Mouse (Mus musculus) kidney, adult 2 months (tissue): ENCODE results near the gene Rapgef4. TPM values are rescaled to one million over a fixed set of nuclear protein-coding genes. Genes with fewer than 3 reads are reported as not detected.

ENCODE experiments used
- DNase-seq: peaks from one replicate; pipeline ENCODE4 v3.0.0; 2021
- H3K27ac ChIP-seq: fragments of 200-500 bp; 2 replicates; pipeline ENCODE4 v1.5.1; 2012; ENCODE audit warnings: low read depth, low read length, control low read depth, inconsistent platforms; ENCODE audit not compliant: insufficient read depth
- H3K27me3 ChIP-seq: fragments of 200-500 bp; replicated peaks from 2 replicates; pipeline ENCODE4 v1.6.1; 2012; ENCODE audit warnings: mild to moderate bottlenecking, moderate library complexity, low read length, inconsistent platforms; ENCODE audit not compliant: control insufficient read depth, insufficient read depth
- H3K36me3 ChIP-seq: fragments of 200-500 bp; 2 replicates; pipeline ENCODE4 v1.6.1; 2012; ENCODE audit warnings: mild to moderate bottlenecking, moderate library complexity, low read length, inconsistent platforms; ENCODE audit not compliant: control insufficient read depth, insufficient read depth
- H3K4me1 ChIP-seq: fragments of 200-500 bp; 2 replicates; pipeline ENCODE4 v1.6.1; 2011; ENCODE audit warnings: low read length; ENCODE audit not compliant: control insufficient read depth, insufficient read depth
- H3K4me3 ChIP-seq: fragments of 200-500 bp; 2 replicates; pipeline ENCODE4 v1.5.1; 2011; ENCODE audit warnings: mild to moderate bottlenecking, low read depth, low read length, control low read depth; ENCODE audit not compliant: insufficient read depth
- CTCF ChIP-seq: fragments of 200-500 bp; conservative IDR thresholded peaks from 2 replicates; pipeline ENCODE4 v1.5.1; 2011; ENCODE audit warnings: low read depth, mild to moderate bottlenecking, control low read depth, low read length, moderate library complexity, mixed read lengths; ENCODE audit not compliant: insufficient read depth, insufficient read length
- POLR2A ChIP-seq: fragments of 200-500 bp; IDR thresholded peaks from one replicate; pipeline ENCODE4 v1.6.1; 2011; ENCODE audit warnings: low read depth, low read length, control low read depth
- WGBS: fragments of 180-500 bp; shearing (Covaris S2); methylation state at CpG from one replicate; pipeline ENCODE4 v1.1.7; 2018; 5-methylcytosine and 5-hydroxymethylcytosine counted together
- polyA plus RNA-seq: library from polyadenylated mRNA; depleted of rRNA; stranded (reverse); fragments of >200 nt; gene quantifications from 2 replicates; pipeline ENCODE4 v1.2.3, GENCODE M21; 2012

The Rapgef4 gene
- polyA plus RNA-seq, 1 experiment, result 6.2 TPM

DNA sequence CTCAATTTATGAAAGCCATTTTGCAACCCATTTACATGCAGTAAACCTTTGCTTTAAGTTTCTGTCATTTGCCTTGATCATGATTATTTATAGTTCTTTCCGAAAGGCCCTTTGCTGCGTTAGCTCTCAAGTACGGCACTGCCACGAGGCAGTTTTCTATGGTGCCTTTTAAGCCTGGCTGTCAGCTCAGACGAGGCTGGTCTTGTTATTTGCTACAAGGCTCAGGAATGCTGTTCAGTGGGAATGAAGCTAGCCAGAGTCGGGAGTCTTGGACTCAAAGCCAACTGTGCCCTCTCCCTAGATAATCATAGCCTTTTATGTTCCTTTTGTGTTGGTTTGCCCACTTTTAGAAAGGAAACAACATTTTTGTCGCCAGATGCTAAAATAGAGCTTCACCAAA lies 240.7 kb downstream of the Rapgef4 start:
- Histone ChIP-seq H3K4me1 (no peaks in the 10 kb centered on the region), H3K4me3 (no peak overlapping the region), H3K27ac (no peak overlapping the region), H3K36me3 (no peaks in the 10 kb centered on the region), H3K27me3 (no peaks in the 10 kb centered on the region; the same call in 1 of the 2 replicates)
- 53% methylated on average over 7 of the region's 7 CpGs for WGBS
- no peak for DNase-seq
- TF ChIP-seq POLR2A (no peak), CTCF (no peak)

DNA sequence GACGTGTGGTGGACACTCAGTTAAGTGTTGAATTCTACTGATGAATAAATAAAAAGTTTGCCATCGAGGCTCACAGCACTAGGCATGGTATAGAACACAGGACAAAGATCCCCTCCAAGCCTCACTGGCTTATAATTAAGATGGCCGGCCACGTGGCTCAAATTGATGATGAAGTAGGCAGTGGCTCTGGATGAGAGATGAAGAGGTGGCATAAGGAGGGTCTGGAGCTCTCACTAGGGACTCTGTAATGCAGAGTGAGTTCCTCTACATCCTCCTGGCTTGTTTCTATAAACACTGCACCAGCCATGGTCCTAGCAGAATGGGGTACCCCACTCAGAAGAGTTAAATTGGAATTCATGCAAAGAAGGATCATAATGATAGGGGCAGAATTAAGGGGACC lies 241.2 kb downstream of the Rapgef4 start:
- no peak overlapping the region for H3K4me3 ChIP-seq
- H3K4me1 ChIP-seq, result no peaks in the 10 kb centered on the region
- H3K27ac ChIP-seq, result no peak overlapping the region
- no peak for DNase-seq
- WGBS, result 87% methylated on average over 4 of the region's 4 CpGs
- TF ChIP-seq POLR2A (no peak), CTCF (no peak)
- no peaks in the 10 kb centered on the region for H3K36me3 ChIP-seq
- H3K27me3 ChIP-seq, result no peaks in the 10 kb centered on the region; the same call in 1 of the 2 replicates

DNA sequence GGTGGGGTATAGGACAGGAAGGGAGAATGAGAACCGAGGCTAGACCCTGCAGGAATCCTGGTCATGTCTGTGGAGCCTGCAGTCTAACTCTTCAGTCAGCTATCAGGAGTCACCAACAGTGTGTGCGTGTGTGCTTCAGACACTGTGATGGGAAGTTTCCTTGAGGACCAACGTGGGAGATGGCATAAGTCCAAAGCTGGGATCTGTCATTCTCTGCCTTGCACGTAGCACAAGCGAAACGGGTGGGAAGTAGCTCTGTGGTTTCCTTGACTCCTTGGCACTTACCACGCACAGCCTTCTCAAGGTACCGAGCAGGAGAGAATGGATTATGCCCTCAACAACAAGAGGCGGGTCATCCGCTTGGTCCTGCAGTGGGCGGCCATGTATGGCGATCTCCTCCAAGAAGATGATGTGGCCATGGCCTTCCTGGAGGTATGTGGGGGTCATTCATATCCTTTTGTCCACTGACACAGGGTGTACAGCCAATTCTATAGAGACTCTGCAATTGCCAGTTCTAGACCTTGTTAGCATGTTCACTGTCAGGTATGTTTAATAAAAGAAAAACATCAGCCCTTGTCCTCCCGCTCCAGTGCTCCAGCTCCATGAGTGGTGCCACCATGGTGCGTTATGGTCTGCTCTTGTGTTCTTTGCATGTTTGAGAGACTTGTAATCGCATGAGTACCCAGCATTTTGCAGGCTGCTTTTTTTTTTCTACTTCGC lies 241.9 kb downstream of the Rapgef4 start:
- Histone ChIP-seq H3K27ac (no peak overlapping the region), H3K4me3 (no peak overlapping the region), H3K27me3 (no peaks in the 10 kb centered on the region; the same call in 1 of the 2 replicates), H3K4me1 (no peaks in the 10 kb centered on the region), H3K36me3 (no peaks in the 10 kb centered on the region)
- 89% methylated on average over 16 of the region's 16 CpGs for WGBS
- no peak for DNase-seq
- no peak for TF ChIP-seq CTCF
- no peak for TF ChIP-seq POLR2A

DNA sequence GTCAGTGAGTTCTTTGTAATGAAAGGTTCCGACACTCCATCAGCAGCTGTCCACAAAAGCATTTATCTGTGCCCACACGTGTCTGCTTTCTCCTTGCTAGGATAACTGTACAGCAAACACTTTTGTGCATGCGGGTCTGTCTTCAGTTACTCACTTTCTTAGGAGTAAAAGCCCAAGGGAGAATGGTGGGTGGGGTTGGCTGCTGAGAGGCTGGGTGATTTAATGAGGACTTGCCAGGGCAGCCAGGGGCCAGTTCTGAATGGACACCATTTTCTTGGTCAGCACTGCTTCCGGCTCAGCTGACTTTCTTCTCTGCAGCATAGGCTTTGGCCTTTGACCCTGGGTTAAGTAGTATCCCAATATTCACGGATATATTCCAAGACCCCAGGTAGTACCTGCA lies 242.4 kb downstream of the Rapgef4 start:
- no peaks in the 10 kb centered on the region; the same call in 1 of the 2 replicates for H3K27me3 ChIP-seq
- H3K27ac ChIP-seq, result no peak overlapping the region
- WGBS, result 69% methylated on average over 5 of the region's 5 CpGs
- H3K36me3 ChIP-seq, result no peaks in the 10 kb centered on the region
- no peak for DNase-seq
- no peaks in the 10 kb centered on the region for H3K4me1 ChIP-seq
- TF ChIP-seq POLR2A (no peak), CTCF (no peak)
- H3K4me3 ChIP-seq, result no peak overlapping the region

DNA sequence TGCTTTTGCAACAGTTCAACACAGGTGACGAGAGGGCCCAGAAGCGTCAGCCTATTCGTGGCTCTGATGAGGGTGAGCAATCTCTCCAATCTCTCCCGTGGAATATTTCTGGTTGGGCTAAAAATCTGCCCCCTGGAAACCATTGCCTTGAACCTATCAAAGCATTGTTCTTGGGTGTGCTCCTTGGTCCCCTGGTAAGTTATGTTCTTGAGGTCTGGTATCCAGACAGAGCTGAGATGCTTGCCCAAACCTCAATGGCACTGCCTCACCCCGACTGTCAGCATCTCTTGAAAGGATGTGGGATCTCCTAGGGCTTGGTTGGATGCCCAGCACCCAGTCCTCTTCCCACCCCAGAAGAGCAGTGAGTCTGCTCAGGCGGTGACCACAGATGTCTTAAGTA lies 245.0 kb downstream of the Rapgef4 start:
- 87% methylated on average over 6 of the region's 6 CpGs for WGBS
- H3K36me3 ChIP-seq, result no peaks in the 10 kb centered on the region

DNA sequence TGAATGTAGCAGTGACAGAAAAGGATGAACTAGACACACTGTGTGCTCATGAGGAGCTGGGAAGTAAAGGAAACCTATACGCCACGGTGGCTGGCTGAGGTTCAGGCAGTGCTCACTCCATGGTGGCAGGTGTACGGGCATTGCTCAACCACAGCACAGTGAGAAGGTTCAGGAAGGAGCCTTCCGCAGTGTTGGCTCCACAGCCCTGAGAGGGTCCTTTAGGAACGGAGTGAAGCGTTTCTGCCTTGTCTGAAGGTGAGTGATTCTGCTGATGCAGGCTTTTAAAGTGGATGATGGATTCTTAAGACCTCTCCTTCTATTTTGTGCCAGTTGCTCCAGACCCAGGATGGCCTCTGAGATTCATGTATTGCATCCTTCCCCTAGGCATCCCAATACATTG lies 246.4 kb downstream of the Rapgef4 start:
- Histone ChIP-seq H3K36me3 (no peaks in the 10 kb centered on the region), H3K4me3 (no peak overlapping the region), H3K27ac (no peak overlapping the region), H3K27me3 (no peaks in the 10 kb centered on the region), H3K4me1 (peaks cover 4% of the 10 kb centered on the region; the same call in 1 of the 2 replicates)
- TF ChIP-seq CTCF (no peak), POLR2A (no peak)
- WGBS, result 93% methylated on average over 6 of the region's 6 CpGs
- no peak for DNase-seq

More for the DNA sequence above, 245.0 kb downstream of the Rapgef4 start:
- Histone ChIP-seq H3K27ac (no peak overlapping the region), H3K27me3 (no peaks in the 10 kb centered on the region), H3K4me1 (peaks cover 4% of the 10 kb centered on the region; the same call in 1 of the 2 replicates), H3K4me3 (no peak overlapping the region)
- DNase-seq, result no peak
- TF ChIP-seq CTCF (no peak), POLR2A (no peak)

DNA sequence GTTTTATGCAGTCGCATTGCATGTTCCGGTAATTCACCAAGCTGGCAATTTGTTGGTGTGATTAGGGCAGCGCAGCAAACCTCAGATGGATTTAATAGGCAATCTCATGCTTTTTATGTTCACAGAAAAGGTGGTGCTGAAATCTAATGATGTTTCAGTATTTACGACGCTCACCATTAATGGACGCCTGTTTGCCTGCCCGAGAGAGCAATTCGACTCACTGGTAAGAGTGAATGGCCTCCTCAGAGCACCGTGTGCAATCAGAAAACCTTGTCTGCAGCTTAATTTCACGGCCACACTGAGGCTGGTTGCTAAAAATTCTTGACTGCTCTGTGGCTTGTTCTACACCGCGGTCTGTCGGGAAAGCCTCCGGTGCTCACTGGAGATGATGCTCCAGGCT lies 247.8 kb downstream of the Rapgef4 start:
- Histone ChIP-seq H3K4me1 (peaks cover 4% of the 10 kb centered on the region; the same call in 1 of the 2 replicates), H3K27me3 (no peaks in the 10 kb centered on the region), H3K4me3 (no peak overlapping the region), H3K36me3 (no peaks in the 10 kb centered on the region), H3K27ac (no peak overlapping the region)
- TF ChIP-seq CTCF, result no peak
- no peak for TF ChIP-seq POLR2A
- WGBS, result 75% methylated on average over 14 of the region's 14 CpGs
- no peak for DNase-seq

DNA sequence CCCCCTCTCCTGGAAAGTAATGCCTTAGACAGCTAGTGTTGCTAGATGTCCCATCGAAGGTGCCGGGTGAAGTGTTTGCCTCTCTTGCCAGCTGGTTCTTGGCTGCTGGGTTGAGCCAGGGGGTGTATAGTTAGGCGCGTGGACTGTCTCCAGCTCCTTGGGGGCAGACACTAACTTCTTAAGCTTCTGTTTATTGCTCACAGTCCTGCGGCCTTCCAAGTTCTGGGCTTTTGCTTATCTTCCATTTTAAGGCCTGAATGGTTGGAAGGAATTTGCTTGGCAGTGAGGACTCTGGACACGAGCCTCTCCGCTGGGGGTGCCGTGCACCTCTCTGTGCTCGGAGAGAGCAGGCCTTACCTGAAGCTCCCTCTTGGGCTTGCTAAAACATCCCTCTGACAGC lies 249.5 kb downstream of the Rapgef4 start:
- H3K36me3 ChIP-seq, result no peaks in the 10 kb centered on the region
- peaks cover 4% of the 10 kb centered on the region; the same call in 1 of the 2 replicates for H3K4me1 ChIP-seq
- no peak overlapping the region for H3K27ac ChIP-seq
- TF ChIP-seq POLR2A (no peak), CTCF (no peak)
- no peaks in the 10 kb centered on the region for H3K27me3 ChIP-seq
- H3K4me3 ChIP-seq, result no peak overlapping the region
- DNase-seq, result peak; percentile 68
- 50% methylated on average over 9 of the region's 9 CpGs for WGBS
